ENCODE assay signal across 21 mouse cellular contexts in genomic region chr7:68075401-68075800, GRCm38 (mm10).
A peak's percentile ranks its signal among the peaks of the same experiment; 100 is the strongest.
DNase-seq lines count a peak whose midpoint lies in the region; ATAC-seq and TF ChIP-seq lines count a peak whose summit lies in the region.
"Had no signal": no experiment of that assay in that cellular context is flagged by ENCODE, and none has a peak within 500 bp of the region (broad histone marks: within the 10 kb centered on the region; RNA-seq: fewer than 3 reads in every experiment).

No protein-coding gene starts in this region.

- no peaks in the 10 kb centered on the region for H3K9me3 ChIP-seq in heart, postnatal 0 days (replicated peaks; ENCODE audit: control insufficient read depth, low read length)
- H3K9me3 ChIP-seq: forebrain, embryonic 13.5 days; limb, embryonic 12.5 days had no signal

- H3K4me1 ChIP-seq in heart, postnatal 0 days (ENCODE audit: control insufficient read depth, insufficient read depth), result peaks cover 56% of the 10 kb centered on the region
- H3K4me1 ChIP-seq in cerebellum, adult 2 months (ENCODE audit: control insufficient read depth, insufficient read depth, low read length), result peaks cover 8% of the 10 kb centered on the region

- no peak for TF ChIP-seq EP300 in heart, postnatal 0 days (IDR thresholded peaks at IDR 0.05; ENCODE audit: low read depth)

- no peaks in the 10 kb centered on the region for H3K27me3 ChIP-seq in heart, postnatal 0 days (ENCODE audit: control insufficient read depth, insufficient read depth, low read length)
- no peaks in the 10 kb centered on the region for H3K27me3 ChIP-seq in cerebellum, adult 2 months (ENCODE audit: control insufficient read depth, insufficient read depth, low read length)
- H3K27me3 ChIP-seq: forebrain, embryonic 13.5 days; limb, embryonic 12.5 days had no signal

- peak; percentile 64 for ATAC-seq in cerebellum, adult (ENCODE audit: insufficient number of reproducible peaks, low FRiP score, low TSS enrichment)
- ATAC-seq in heart, postnatal 0 days (ENCODE audit: insufficient read depth, low read depth), result no peak
- ATAC-seq: activated CD4-positive, CD25-positive, alpha-beta regulatory T cell, adult 4 months; forebrain, embryonic 13.5 days; liver, postnatal 0 days had no signal

- no peak for TF ChIP-seq POLR2A in cerebellum, adult 2 months (IDR thresholded peaks at IDR 0.05; ENCODE audit: borderline replicate concordance, insufficient read depth, low read length)

- no peak for DNase-seq in cerebellum, postnatal 4 days (ENCODE audit: low spot score in 2 of 2)
- no peak for DNase-seq in heart, postnatal 0 days (ENCODE audit: low spot score)
- DNase-seq in heart, postnatal 14 days, result no peak
- peak; percentile 48 to 64 for DNase-seq in cerebellum, adult 2 months
- DNase-seq in cerebellum, postnatal 25 days, result peak; percentile 59 to 65
- no peak for DNase-seq in gastrocnemius, adult 18-20 months (ENCODE audit: low spot score)
- DNase-seq in urinary bladder, postnatal 10 days (ENCODE audit: low spot score), result no peak
- DNase-seq: adrenal gland, adult 8-10 months; gastrocnemius, postnatal 25 days; kidney, adult 11 months; kidney, postnatal 14 days; layer of hippocampus, postnatal 36 days; liver, postnatal 0 days; thymus, postnatal 25 days had no signal

- H3K36me3 ChIP-seq in heart, postnatal 0 days (replicated peaks; ENCODE audit: control insufficient read depth, insufficient read depth, low read length), result no peaks in the 10 kb centered on the region
- H3K36me3 ChIP-seq: limb, embryonic 12.5 days had no signal

- no peak overlapping the region for H3K9ac ChIP-seq in heart, postnatal 0 days (replicated peaks; ENCODE audit: low read depth, low read length)
- H3K9ac ChIP-seq: forebrain, embryonic 13.5 days; limb, embryonic 12.5 days; liver, postnatal 0 days had no signal

- no peak overlapping the region for H3K4me3 ChIP-seq in heart, postnatal 0 days (ENCODE audit: low read depth, low read length)
- H3K4me3 ChIP-seq in cerebellum, adult 2 months (replicated peaks; ENCODE audit: insufficient read depth, low read depth, low read length), result no peak overlapping the region
- H3K4me3 ChIP-seq: forebrain, embryonic 13.5 days; limb, embryonic 12.5 days had no signal

- TF ChIP-seq CTCF in heart, postnatal 0 days (IDR thresholded peaks at IDR 0.05; ENCODE audit: low read depth), result no peak
- TF ChIP-seq CTCF in cerebellum, adult 2 months (IDR thresholded peaks at IDR 0.05; ENCODE audit: borderline replicate concordance, insufficient read depth, low read depth, low read length), result 0 out of 2 replicates have a peak, but pooled peaks have one; percentile 14

- H3K4me2 ChIP-seq in heart, postnatal 0 days (ENCODE audit: low read depth, low read length), result no peak overlapping the region
- H3K4me2 ChIP-seq: forebrain, embryonic 13.5 days; limb, embryonic 12.5 days; liver, embryonic 11.5 days; midbrain, embryonic 11.5 days had no signal

- H3K27ac ChIP-seq in heart, postnatal 0 days (ENCODE audit: low read depth), result peak overlapping the region; percentile 41; the same call in 1 of the 2 replicates
- H3K27ac ChIP-seq in cerebellum, adult 2 months (ENCODE audit: insufficient read depth, low read length), result 0 out of 2 replicates have a peak overlapping the region, but pooled peaks have one; percentile 26
- H3K27ac ChIP-seq: forebrain, embryonic 13.5 days; limb, embryonic 12.5 days; macrophage had no signal

- intact Hi-C loops in heart, postnatal 14 days (cut with DNase I), result no loop called here

- 52% methylated on average over 3 of the region's 3 CpGs for WGBS in heart, postnatal 0 days
- WGBS in cerebellum, adult 2 months, result 19% methylated on average over 3 of the region's 3 CpGs

Comparison
In these comparisons a context has a peak if more than half of its experiments do, and no peak if none do; other contexts are left out.
1. DNase-seq: peak in cerebellum, adult 2 months (2 of 2) and cerebellum, postnatal 25 days (2 of 2); none in cerebellum, postnatal 4 days (0 of 2), heart, postnatal 0 days (single experiment), heart, postnatal 14 days (0 of 2), gastrocnemius, adult 18-20 months (single experiment) and urinary bladder, postnatal 10 days (single experiment).